Mouse (Mus musculus) lung, embryonic 16.5 days (tissue): Measurements from ENCODE around the gene Krtap4-13. TPM values are rescaled to one million over a fixed set of nuclear protein-coding genes. Genes with fewer than 3 reads are reported as not detected.
"Not testable (repeated sequence)": the region's sequence is repeated elsewhere in the genome, so short reads cannot be mapped to it uniquely, and the experiment has no call there.

Experiments used
- ATAC-seq: fragments of 200-750 bp; cut with Nextera tagmentation; 2 replicates; pipeline ENCODE4 v1.8.0; 2017; ENCODE audit warnings: low read depth, mild to moderate bottlenecking, moderate library complexity
- H3K27ac ChIP-seq: fragments of 300-500 bp; sonication (generic); 2 replicates; pipeline ENCODE4 v1.5.1; 2014; ENCODE audit warnings: mild to moderate bottlenecking, control low read depth, low read length
- H3K27me3 ChIP-seq: fragments of 300-500 bp; sonication (generic); 2 replicates; pipeline ENCODE4 v1.6.1; 2014; ENCODE audit warnings: low read depth, low read length, mixed read lengths; ENCODE audit not compliant: control insufficient read depth, insufficient read depth
- H3K36me3 ChIP-seq: fragments of 300-500 bp; sonication (generic); 2 replicates; pipeline ENCODE4 v1.6.1; 2014; ENCODE audit warnings: low read length; ENCODE audit not compliant: control insufficient read depth, insufficient read depth
- H3K4me1 ChIP-seq: fragments of 300-500 bp; sonication (generic); replicated peaks from 2 replicates; pipeline ENCODE4 v1.6.1; 2014; ENCODE audit warnings: low read length, mixed read lengths; ENCODE audit not compliant: control insufficient read depth, insufficient read depth
- H3K4me2 ChIP-seq: fragments of 300-500 bp; sonication (generic); 2 replicates; pipeline ENCODE4 v1.6.1; 2014; ENCODE audit warnings: low read depth, low read length, control low read depth
- H3K4me3 ChIP-seq: fragments of 300-500 bp; sonication (generic); 2 replicates; pipeline ENCODE4 v1.5.1; 2014; ENCODE audit warnings: mild to moderate bottlenecking, low read length, control low read depth
- H3K9ac ChIP-seq: fragments of 300-500 bp; sonication (generic); 2 replicates; pipeline ENCODE4 v1.6.1; 2014; ENCODE audit warnings: low read length, control low read depth
- H3K9me3 ChIP-seq: fragments of 300-500 bp; sonication (generic); 2 replicates; pipeline ENCODE4 v1.6.1; 2016; ENCODE audit warnings: low read length; ENCODE audit not compliant: control insufficient read depth
- WGBS: fragments of 180-500 bp; shearing (Covaris S2); extraction: QIAGEN DNeasy Blood & Tissue Kit; methylation state at CpG from one replicate; pipeline ENCODE4 v1.1.7; 2014; 5-methylcytosine and 5-hydroxymethylcytosine counted together
- polyA plus RNA-seq: library from polyadenylated mRNA; unstranded; fragments of >200 nt; fragmentation: Nextera tagmentation; extraction: Ambion mirVana; gene quantifications from 2 replicates; pipeline ENCODE4 v1.2.1, GENCODE M21; 2015

The Krtap4-13 gene
- polyA plus RNA-seq, 1 experiment from 2014 or later: not detected

DNA sequence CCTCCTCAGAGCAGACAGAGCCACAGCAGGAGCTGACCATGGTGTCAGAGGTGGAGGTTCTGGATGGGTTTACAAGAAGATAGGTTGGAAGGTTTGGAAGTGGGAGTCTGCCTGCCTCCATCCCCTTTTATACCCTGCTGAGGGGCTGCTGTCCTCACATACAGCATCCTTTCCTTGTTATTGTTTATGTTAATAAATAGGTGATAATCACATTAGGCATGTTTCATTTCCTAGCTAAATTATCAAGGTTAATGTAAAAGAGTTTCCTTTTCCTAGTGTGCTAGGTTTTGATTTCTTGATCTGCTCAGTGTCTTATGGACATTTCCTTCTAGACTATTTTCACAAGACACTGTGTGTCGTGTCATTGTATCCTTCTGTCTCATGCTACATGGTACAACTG, 10.9 kb downstream of the Krtap4-13 start, which contains the start of gene Gm11569:
Gm11569 (minus strand) TSS at position 101 of the 400 bp plus-strand sequence.
- not testable (repeated sequence) for H3K36me3 ChIP-seq, H3K4me2 ChIP-seq, H3K4me1 ChIP-seq, H3K27ac ChIP-seq, H3K9me3 ChIP-seq, H3K9ac ChIP-seq, H3K27me3 ChIP-seq, H3K4me3 ChIP-seq, ATAC-seq
- no CpG with 5 or more reads among the region's 1 CpGs for WGBS

- Histone ChIP-seq H3K4me3 (no peak within 1 kb of the TSS), H3K27ac (no peak within 1 kb of the TSS), H3K9me3 (no peaks in the 10 kb centered on the region), H3K4me1 (no peaks in the 10 kb centered on the region), H3K27me3 (no peaks in the 10 kb centered on the region), H3K36me3 (no peaks in the 10 kb centered on the region), H3K9ac (no peak within 1 kb of the TSS), H3K4me2 (no peak within 1 kb of the TSS)
- ATAC-seq: no peak
- 61% methylated on average over 2 of the region's 2 CpGs for WGBS
Measured at GRCm38 (mm10) chr11:99793367-99793766, 16.3 kb downstream of the Krtap4-13 start, which contains the start of gene Gm11596. Gene Gm11596, minus strand, starts transcription at chr11:99793467.

DNA sequence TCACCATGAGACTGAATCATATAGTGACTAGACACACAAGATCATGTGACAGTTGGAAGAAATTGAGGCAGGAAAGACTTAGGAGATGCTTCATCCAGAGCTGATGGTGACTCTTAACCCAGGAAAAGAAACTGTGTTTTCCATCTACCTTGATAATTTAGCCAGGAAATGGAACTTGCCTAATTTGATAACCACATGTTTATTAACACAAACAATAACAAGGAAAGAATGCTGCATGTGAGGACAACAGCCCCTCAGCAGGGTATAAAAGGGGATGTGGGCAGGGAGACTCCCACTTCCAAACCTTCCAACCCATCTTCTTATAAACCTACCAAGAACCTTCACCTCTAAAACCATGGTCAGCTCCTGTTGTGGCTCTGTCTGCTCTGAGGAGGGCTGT, 24.8 kb downstream of the Krtap4-13 start, which contains the start of gene Krtap4-9:
Krtap4-9 (plus strand) TSS at position 301 of the 400 bp plus-strand sequence.
- not testable (repeated sequence) for ATAC-seq, H3K27ac ChIP-seq, H3K9me3 ChIP-seq

DNA sequence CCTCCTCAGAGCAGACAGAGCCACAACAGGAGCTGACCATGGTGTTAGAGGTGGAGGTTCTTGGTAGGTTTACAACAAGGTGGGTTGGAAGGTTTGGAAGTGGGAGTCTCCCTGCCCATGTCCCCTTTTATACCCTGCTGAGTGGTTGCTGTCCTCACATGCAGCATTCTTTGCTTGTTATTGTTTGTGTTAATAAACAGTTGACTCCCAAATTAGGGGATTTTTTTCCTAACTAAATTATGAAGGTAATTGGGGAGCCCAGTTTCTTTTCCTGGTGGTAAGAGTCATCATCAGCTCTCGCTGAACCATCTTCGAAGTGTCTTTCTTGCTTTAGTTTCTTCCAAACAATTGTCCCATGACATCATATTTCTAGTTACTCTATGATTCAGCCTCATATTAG, 29.1 kb downstream of the Krtap4-13 start, which contains the start of gene Krtap4-8:
Krtap4-8 (minus strand) TSS at position 101 of the 400 bp plus-strand sequence.
- H3K36me3 ChIP-seq: no peaks in the 10 kb centered on the region
- H3K4me3 ChIP-seq: no peak within 1 kb of the TSS
- 85% methylated on average over 2 of the region's 2 CpGs for WGBS
- ATAC-seq: no peak
- no peak within 1 kb of the TSS for H3K9ac ChIP-seq
- no peak within 1 kb of the TSS for H3K4me2 ChIP-seq
- no peaks in the 10 kb centered on the region for H3K27me3 ChIP-seq
- H3K4me1 ChIP-seq: no peaks in the 10 kb centered on the region
- H3K27ac ChIP-seq: no peak within 1 kb of the TSS
- no peaks in the 10 kb centered on the region for H3K9me3 ChIP-seq

More for the DNA sequence above, 24.8 kb downstream of the Krtap4-13 start, which contains the start of gene Krtap4-9:
- not testable (repeated sequence) for H3K4me2 ChIP-seq, H3K4me1 ChIP-seq, H3K27me3 ChIP-seq, H3K4me3 ChIP-seq, H3K9ac ChIP-seq, H3K36me3 ChIP-seq

DNA sequence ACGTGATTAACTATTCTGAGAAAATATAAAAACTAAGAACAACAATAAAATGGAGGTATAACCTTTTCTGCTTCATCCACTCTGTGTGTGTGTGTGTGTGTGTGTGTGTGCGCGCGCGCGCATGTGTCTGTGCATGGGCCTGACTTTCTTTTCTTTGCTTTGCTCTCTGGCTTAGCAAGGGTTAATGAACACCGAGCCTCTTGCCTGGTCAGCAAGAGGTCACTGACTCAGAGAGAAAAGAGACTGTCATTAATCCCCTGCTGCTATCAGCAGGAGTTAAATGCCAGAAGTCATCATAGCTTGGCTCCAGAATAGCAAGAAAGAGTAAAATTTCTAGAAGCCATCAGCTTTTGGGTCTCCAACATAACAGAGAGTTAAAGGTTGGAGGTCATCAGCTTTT, 31.3 kb downstream of the Krtap4-13 start:
- WGBS: 62% methylated on average over 7 of the region's 7 CpGs
- Histone ChIP-seq H3K4me3 (no peak overlapping the region), H3K4me1 (no peaks in the 10 kb centered on the region), H3K9me3 (no peaks in the 10 kb centered on the region), H3K27me3 (no peaks in the 10 kb centered on the region), H3K27ac (no peak overlapping the region), H3K9ac (no peak overlapping the region), H3K36me3 (no peaks in the 10 kb centered on the region), H3K4me2 (no peak overlapping the region)
- ATAC-seq: no peak

DNA sequence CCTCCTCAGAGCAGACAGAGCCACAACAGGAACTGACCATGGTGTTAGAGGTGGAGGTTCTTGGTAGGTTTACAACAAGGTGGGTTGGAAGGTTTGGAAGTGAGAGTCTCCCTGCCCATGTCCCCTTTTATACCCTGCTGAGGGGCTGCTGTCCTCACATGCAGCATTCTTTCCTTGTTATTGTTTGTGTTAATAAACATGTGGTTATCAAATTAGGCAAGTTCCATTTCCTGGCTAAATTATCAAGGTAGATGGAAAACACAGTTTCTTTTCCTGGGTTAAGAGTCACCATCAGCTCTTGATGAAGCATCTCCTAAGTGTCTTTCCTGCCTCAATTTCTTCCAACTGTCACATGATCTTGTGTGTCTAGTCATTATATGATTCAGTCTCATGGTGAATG, 36.9 kb downstream of the Krtap4-13 start, which contains the start of gene Gm11595:
Gm11595 (minus strand) TSS at position 101 of the 400 bp plus-strand sequence.
- H3K4me2 ChIP-seq, H3K27me3 ChIP-seq, H3K27ac ChIP-seq, H3K4me3 ChIP-seq, H3K9me3 ChIP-seq, ATAC-seq, H3K4me1 ChIP-seq, H3K36me3 ChIP-seq, H3K9ac ChIP-seq: not testable (repeated sequence)

GRCm38 (mm10) chr11:99768410-99768809, 41.3 kb downstream of the Krtap4-13 start:
- Histone ChIP-seq H3K27ac (no peak overlapping the region), H3K4me3 (no peak overlapping the region), H3K9me3 (no peaks in the 10 kb centered on the region), H3K9ac (no peak overlapping the region), H3K36me3 (no peaks in the 10 kb centered on the region), H3K4me1 (no peaks in the 10 kb centered on the region), H3K4me2 (no peak overlapping the region), H3K27me3 (no peaks in the 10 kb centered on the region)
- 60% methylated on average over 2 of the region's 2 CpGs for WGBS
- no peak for ATAC-seq

Other genes starting within 250 kb of the Krtap4-13 start
- gene Krtap3-1, start 243.3 kb downstream of the Krtap4-13 start, polyA plus RNA-seq: not detected in 2 replicates
- not detected in 2 replicates for gene Krtap1-5, start 228.9 kb downstream of the Krtap4-13 start, polyA plus RNA-seq
- not detected in 2 replicates for gene Krtap1-4, start 226.2 kb downstream of the Krtap4-13 start, polyA plus RNA-seq
- gene Krtap1-3, start 218.6 kb downstream of the Krtap4-13 start, polyA plus RNA-seq: not detected in 2 replicates
- not detected in 2 replicates for gene Krtap9-3, start 211.8 kb downstream of the Krtap4-13 start, polyA plus RNA-seq
- gene Gm11938, start 206.6 kb downstream of the Krtap4-13 start, polyA plus RNA-seq: not detected in 2 replicates
- not detected in 2 replicates for gene Gm11937, start 199.7 kb downstream of the Krtap4-13 start, polyA plus RNA-seq
- gene Krtap2-4, start 195.0 kb downstream of the Krtap4-13 start, polyA plus RNA-seq: not detected in 2 replicates
- gene Gm11562, start 189.5 kb downstream of the Krtap4-13 start, polyA plus RNA-seq: not detected in 2 replicates
- not detected in 2 replicates for gene Krtap4-1, start 181.7 kb downstream of the Krtap4-13 start, polyA plus RNA-seq
- gene Krtap4-2, start 174.8 kb downstream of the Krtap4-13 start, polyA plus RNA-seq: not detected in 2 replicates
- not detected in 2 replicates for gene Krtap4-7, start 165.8 kb downstream of the Krtap4-13 start, polyA plus RNA-seq
- gene Gm11555, start 159.7 kb downstream of the Krtap4-13 start, polyA plus RNA-seq: not detected in 2 replicates
- not detected in 2 replicates for gene Gm11563, start 150.9 kb downstream of the Krtap4-13 start, polyA plus RNA-seq
- gene Krtap4-6, start 143.9 kb downstream of the Krtap4-13 start, polyA plus RNA-seq: not detected in 2 replicates
- not detected in 2 replicates for gene Gm14190, start 119.2 kb downstream of the Krtap4-13 start, polyA plus RNA-seq
- not detected in 2 replicates for gene Gm14180, start 75.6 kb downstream of the Krtap4-13 start, polyA plus RNA-seq
- gene Gm11595, start 37.0 kb downstream of the Krtap4-13 start, polyA plus RNA-seq: not detected in 2 replicates
- gene Krtap4-8, start 29.2 kb downstream of the Krtap4-13 start, polyA plus RNA-seq: not detected in 2 replicates
- gene Krtap4-9, start 24.7 kb downstream of the Krtap4-13 start, polyA plus RNA-seq: not detected in 2 replicates
- gene Gm11596, start 16.4 kb downstream of the Krtap4-13 start, polyA plus RNA-seq: not detected in 2 replicates
- gene Gm11569, start 11.0 kb downstream of the Krtap4-13 start, polyA plus RNA-seq: not detected in 2 replicates
- not detected in 2 replicates for gene Gm11554, start 5.4 kb downstream of the Krtap4-13 start, polyA plus RNA-seq
- not detected in 2 replicates for gene Gm11564, start 5.8 kb upstream of the Krtap4-13 start, polyA plus RNA-seq
- not detected in 2 replicates for gene 2300003K06Rik, start 28.2 kb upstream of the Krtap4-13 start, polyA plus RNA-seq
- not detected in 2 replicates for gene Krtap4-16, start 41.7 kb upstream of the Krtap4-13 start, polyA plus RNA-seq
- gene Gm11568, start 48.0 kb upstream of the Krtap4-13 start, polyA plus RNA-seq: not detected in 2 replicates
- not detected in 2 replicates for gene Gm11559, start 54.6 kb upstream of the Krtap4-13 start, polyA plus RNA-seq
- not detected in 2 replicates for gene Krtap9-1, start 63.5 kb upstream of the Krtap4-13 start, polyA plus RNA-seq
- gene Gm11567, start 69.3 kb upstream of the Krtap4-13 start, polyA plus RNA-seq: not detected in 2 replicates
- gene Krtap31-1, start 98.0 kb upstream of the Krtap4-13 start, polyA plus RNA-seq: not detected in 2 replicates
- not detected in 2 replicates for gene Gm11565, start 104.9 kb upstream of the Krtap4-13 start, polyA plus RNA-seq
- not detected in 2 replicates for gene Krtap31-2, start 126.4 kb upstream of the Krtap4-13 start, polyA plus RNA-seq
- not detected in 2 replicates for gene Krtap9-5, start 138.6 kb upstream of the Krtap4-13 start, polyA plus RNA-seq
- gene Krtap29-1, start 169.2 kb upstream of the Krtap4-13 start, polyA plus RNA-seq: not detected in 2 replicates
- gene Krtap16-1, start 176.7 kb upstream of the Krtap4-13 start, polyA plus RNA-seq: not detected in 2 replicates
- 0.83 and 1.2 TPM in 2 replicates for gene Krtap17-1, start 184.1 kb upstream of the Krtap4-13 start, polyA plus RNA-seq
- not detected in 2 replicates for gene Krt33a, start 206.3 kb upstream of the Krtap4-13 start, polyA plus RNA-seq
- gene Krt33b, start 220.0 kb upstream of the Krtap4-13 start, polyA plus RNA-seq: not detected in 2 replicates
- gene Krt34, start 231.7 kb upstream of the Krtap4-13 start, polyA plus RNA-seq: 0.21 and 0.44 TPM in 2 replicates
- gene Krt31, start 240.7 kb upstream of the Krtap4-13 start, polyA plus RNA-seq: 0.10 and 0.21 TPM in 2 replicates